Mouse (Mus musculus) liver, embryonic 14.5 days (tissue): Measurements from ENCODE around the gene Ak8.

Experiments used
- CTCF ChIP-seq: IDR thresholded peaks from 2 replicates; pipeline ENCODE4 v1.5.1; 2016; ENCODE audit warnings: antibody characterized with exemption, low read depth, control low read depth
- EP300 ChIP-seq: IDR thresholded peaks from 2 replicates; pipeline ENCODE4 v1.6.1; 2016; ENCODE audit warnings: antibody characterized with exemption, low read depth

GRCm38 (mm10) chr2:28767041-28767440, 67.1 kb downstream of the Ak8 start:
- TF ChIP-seq CTCF (no peak), EP300 (no peak)
